Mouse (Mus musculus) CH12.LX (cell line): Measurements from ENCODE around the gene Psmb7.

Experiments used
- CTCF ChIP-seq, 2 experiments: IDR thresholded peaks in 1 of 2; conservative IDR thresholded peaks in 1 of 2; 2 replicates each; pipeline ENCODE4 v1.5.1; 2011 to 2012; ENCODE audit warnings: low read depth in 2 of 2, low read length in 2 of 2, improper control_type of control experiment in 1 of 2, inconsistent platforms in 1 of 2, mild to moderate bottlenecking in 1 of 2, moderate library complexity in 1 of 2
- EP300 ChIP-seq: IDR thresholded peaks from 2 replicates; pipeline ENCODE4 v1.6.1; 2011; ENCODE audit warnings: low read length, improper control_type of control experiment

GRCm38 (mm10) chr2:38607716-38608115, 36.2 kb downstream of the Psmb7 start:
- TF ChIP-seq EP300 (no peak), CTCF (conservative IDR thresholded peaks at IDR 0.05 in 1 of 2, IDR thresholded peaks at IDR 0.05 in 1 of 2; ENCODE audit: low read depth in 2 of 2, low read length in 2 of 2) (no peak)
